Mouse (Mus musculus) spleen, embryonic (tissue): ENCODE results near the gene Ift46.

Source experiments
- CTCF ChIA-PET: fragments of 350-600 bp; sonication (Branson Sonifier 250); formaldehyde crosslinking; loops from one replicate; lab custom pipeline; 2022; lab: Charles Lee

The Ift46 gene

DNA sequence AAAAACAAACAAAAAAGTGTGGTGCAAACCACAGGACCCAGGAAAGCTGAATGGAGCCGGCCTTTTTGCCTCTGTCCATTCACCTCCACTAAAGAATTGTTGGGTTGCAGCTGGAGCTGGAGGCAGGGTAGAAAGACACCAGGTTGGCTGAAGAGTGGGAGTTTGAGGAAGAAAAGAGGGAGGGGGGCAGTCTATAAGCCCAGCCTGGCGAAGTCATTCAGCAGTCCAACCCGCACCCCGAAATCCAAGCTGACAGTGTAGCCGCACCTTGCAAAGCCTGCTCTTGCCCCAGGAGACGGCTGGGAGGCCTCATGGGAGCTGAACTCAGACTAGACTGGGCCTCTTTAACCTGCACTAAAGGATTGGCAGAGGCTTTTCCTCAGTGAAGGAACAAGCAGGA, 31.8 kb upstream of the Ift46 start:
- CTCF ChIA-PET, result interaction anchor here (0.7 kb wide), 1 partner anchor 70 kb away, joined by 6 read pairs; no protein-coding TSS in a partner anchor

DNA sequence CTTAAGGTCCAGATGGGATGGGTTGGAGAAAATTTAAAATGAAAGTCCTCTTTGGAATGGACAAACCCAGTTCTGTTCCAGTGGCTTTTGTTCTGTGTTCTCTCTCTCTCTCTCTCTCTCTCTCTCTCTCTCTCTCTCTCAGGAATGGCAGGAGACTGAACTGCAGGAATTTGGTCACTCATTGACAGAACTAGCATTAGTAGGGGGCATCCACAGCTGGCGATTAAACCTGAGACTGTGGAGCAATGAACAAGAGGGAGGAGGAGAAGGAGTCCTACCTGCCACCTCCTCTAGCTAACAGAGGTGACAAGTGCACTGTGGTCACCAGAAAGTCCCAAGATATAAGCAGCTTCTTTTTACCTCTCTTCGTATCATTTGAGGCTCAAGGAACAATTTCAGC, 31.4 kb upstream of the Ift46 start:
- CTCF ChIA-PET, result interaction anchor here (0.7 kb wide), 1 partner anchor 70 kb away, joined by 6 read pairs; no protein-coding TSS in a partner anchor

DNA sequence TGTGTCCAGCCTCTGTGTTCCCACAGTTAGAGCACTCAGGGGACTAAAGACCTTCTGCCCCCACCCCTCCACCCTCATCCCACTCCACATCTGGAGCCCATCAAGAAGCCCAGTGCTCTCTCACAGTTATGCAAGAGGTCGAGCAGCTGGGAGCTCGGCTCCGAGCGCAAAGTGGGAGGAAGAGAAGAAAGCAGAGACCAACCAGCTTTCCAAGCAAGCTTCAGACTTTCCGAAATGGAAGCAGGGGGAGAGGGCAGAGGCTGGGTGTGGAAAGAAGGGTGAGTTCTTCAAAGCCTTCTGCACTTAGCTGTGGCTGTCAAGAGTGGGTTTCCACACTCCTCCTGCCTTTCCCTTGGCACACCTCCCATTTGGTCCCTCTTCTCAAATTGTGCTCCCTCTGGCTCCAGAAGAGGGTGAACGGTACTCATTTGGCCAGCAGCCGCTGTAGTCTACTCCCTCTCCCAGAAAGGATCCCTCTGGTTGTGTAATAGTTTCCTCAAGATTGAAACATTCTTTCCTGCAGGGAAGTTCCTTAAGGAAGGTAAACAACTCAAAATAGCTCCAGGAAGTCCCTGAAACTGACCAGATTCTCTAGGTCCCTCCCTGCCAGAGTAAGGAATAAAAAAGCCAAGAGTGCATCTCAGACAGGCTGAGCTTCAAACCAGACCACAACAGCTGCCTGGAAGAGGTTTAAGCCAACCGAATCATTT, 30.3 kb upstream of the Ift46 start:
- CTCF ChIA-PET, result no interaction called here

DNA sequence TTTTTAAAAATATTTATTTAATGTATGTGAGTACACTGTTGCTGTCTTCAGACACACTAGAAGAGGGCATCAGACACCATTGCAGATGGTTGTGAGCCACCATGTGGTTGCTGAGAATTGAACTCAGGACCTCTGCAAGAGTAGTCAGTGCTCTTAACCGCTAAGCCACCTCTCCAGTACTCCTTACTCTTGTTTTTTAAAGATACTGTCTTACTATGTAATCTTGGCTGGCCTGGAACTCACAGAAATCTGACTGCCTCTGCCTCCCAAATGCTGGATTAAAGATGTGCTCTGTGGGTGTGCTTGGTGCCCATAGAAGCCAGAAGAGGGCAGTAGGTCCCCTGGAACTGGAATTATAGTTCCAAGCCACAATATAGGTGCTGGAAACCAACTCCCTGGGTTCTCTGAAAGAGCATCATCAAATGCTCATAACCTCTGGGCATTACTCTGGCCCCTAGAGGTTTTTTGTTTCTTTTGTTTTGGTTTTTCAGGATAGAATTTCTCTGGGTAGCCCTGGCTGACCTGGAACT, 27.0 kb upstream of the Ift46 start:
- CTCF ChIA-PET, result no interaction called here

DNA sequence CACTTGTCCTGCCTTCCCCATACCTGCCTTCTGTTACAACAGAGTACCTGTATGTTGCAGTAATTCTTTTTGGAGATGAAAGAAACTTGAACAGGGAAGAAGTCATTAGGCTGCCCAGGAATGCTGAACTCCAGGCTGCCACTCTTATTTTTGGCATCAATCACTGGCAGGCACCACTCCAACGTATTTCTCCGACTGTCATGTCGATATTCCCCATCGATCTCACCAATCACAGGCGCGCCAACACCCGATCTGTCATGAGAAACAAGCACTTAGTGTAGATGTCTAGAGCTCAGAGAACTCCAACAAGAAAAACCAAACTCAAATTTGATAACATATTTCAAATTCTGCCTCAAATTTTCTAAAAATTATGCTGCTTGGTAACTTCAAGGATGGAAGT, 22.3 kb upstream of the Ift46 start:
- CTCF ChIA-PET, result no interaction called here

DNA sequence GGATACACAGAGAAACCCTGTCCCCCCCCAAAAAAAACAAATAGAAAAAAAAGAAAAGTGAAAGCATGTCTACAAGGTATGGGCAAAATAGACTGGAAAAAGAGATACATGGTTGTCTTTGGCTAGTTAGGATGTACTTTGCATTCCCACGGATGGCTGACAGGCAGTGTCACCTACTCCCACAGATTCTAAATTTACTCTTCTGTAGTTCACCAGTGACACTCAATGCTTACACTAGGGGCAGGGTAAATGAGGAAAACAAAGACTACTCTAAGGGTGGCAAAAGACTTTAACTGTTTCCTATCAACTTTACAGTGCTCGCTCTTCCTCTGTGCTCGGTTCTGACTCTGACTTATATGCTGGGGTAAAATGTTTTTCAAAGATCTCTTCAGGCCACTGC, 21.0 kb upstream of the Ift46 start:
- CTCF ChIA-PET, result no interaction called here

DNA sequence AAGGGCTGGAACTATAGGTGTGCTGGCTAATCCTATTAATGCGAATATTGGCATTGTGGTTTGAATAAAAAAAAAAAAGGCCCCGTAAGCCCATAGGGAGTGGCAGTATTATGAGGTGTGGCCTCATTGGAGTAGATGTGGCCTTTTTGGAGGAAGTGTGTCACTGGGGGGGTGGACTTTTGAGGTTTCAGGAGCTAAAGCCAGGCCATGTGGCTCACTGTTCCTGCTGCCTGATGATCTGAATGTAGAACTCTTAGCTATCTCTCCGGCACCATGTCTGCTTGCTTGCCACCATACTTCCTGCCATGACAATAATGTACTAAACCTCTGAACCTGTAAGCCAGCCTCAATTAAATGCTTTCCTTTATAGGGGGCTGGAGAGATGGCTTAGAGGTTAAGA, 20.4 kb upstream of the Ift46 start:
- CTCF ChIA-PET, result interaction anchor here (0.7 kb wide), 1 partner anchor 623 kb away, joined by 4 read pairs; no protein-coding TSS in a partner anchor

DNA sequence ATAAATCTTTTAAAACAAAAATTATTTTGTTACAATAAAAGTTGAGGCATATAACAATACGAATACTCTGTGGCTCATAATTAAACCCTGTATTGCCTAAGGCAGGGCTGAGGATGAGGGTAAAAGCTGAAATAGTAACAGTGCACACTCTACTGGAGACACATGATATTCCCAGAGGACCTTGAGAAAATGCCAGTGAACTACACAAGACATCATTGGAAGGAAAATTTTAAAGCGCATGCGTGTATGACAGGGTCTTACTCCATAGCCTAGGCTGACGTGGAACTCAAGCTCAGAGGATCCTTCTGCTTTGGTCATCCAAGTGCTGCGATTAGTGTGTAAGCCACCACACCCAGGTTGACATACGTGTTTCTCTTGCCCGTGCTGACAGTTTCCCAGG, 19.2 kb upstream of the Ift46 start:
- CTCF ChIA-PET, result no interaction called here

DNA sequence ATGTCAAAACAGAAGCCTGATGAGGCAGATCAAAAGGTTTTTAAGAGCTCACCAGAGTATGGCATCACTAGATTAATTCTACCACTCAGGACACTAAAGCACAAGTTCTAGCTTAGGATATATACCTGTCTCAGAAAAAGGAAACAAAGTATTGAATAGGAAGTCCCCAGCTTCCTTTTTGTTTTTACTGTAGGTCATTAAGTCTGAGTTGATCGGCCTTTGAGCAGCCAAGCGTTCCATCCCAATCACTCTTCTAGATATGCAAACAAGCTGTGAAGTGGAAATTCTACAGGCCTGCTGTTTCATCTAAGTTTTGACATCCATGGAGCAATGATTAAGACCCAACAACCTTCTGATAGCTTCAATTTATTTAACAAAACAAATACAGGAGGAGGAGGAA, 6.8 kb upstream of the Ift46 start:
- CTCF ChIA-PET, result interaction anchor here (1.2 kb wide), 1 partner anchor 37 kb away, joined by 3 read pairs; no protein-coding TSS in a partner anchor

DNA sequence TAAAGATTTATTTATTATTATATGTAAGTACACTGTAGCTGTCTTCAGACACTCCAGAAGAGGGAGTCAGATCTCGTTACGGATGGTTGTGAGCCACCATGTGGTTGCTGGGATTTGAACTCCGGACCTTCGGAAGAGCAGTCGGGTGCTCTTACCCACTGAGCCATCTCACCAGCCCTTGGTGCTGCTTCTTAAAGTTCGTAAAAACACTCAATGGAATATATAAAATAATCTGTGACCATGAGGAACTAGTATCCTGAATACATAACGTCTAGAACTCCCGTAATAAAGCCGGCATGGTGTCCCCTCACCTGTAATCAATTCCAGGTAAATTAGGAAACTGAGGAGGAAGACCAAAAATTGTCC, 304 bp downstream of the Ift46 start:
- CTCF ChIA-PET, result interaction anchor here (0.7 kb wide), 2 partner anchors 66 to 268 kb away, joined by 4 to 5 read pairs; no protein-coding TSS in a partner anchor

DNA sequence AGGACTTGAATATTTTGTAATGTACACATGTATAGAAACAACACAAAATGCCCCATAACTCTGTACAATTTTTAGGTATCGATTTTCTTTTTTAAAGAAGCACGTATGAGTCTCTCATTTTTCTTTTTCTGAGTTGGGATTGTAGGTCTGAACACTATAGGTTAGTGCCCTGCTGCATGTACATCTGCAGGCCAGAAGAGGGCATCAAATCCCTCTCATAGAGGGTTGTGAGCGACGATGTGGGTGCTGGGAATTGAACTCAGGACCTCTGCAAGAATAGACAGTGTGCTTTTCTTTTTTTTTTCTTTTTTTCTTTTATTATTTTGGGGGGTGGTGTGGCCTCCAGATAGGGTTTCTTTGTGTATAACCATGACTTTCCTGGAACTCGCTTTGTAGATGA, 3.7 kb downstream of the Ift46 start:
- CTCF ChIA-PET, result no interaction called here

DNA sequence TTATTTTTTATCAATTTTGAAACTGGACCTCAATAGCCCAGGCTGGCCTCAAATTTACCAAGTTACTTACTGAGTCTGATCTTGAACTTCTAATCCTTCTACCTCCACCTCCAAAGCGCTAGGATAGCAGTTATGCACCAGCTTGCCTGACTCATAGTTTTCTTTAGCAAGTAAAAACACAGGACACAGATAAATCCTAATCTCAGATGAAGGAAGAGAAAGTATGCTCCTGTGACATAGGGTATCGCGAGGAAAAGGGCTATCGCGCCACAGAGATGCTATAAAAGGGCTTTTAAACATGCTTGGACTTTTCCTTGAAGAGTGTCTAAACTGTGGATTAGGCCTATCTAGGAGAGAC, 4.7 kb downstream of the Ift46 start:
- CTCF ChIA-PET, result no interaction called here

DNA sequence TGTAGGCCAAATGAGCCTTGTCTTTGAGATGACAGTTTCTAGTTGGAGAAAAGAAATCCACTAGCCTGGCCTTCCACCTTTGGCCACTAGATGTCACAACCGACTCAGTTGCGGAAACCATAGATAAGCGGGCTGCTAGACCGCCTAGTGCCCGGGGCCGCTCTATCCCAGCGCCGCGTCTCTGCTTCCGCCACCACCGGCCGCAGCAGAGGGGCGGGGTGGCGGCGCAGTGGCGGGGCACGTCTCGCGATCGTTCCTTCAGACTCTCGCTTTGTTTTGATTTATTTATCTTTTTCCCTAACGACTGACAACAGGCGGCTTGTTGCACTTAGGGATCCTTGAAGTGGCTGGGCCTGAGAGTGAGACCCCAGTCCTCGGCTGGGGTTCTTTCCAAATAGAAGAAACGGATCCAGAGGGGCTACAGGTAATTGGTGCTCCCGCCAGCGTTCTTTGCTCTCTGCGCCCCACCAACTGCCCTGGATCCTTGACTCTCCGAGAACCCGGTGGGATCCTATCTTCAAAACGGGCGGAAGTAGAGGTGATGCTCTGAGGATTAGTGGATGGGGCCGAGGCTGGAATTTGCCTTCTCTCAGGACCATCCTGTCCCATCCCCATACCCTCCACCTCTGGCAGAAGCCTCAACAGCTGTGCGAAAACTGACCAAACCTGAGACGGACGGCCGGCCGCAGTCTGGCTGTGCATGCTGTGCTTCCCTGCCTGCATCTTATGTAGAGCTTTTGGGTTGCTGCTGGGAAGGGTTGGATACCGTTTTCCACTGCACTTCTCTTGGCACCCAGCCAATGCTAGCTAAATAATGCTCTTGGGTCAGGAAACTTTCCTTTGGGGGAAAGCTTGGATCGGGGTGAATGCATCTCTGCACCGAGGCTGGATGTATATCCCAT, 5.3 kb downstream of the Ift46 start:
- CTCF ChIA-PET, result no interaction called here

DNA sequence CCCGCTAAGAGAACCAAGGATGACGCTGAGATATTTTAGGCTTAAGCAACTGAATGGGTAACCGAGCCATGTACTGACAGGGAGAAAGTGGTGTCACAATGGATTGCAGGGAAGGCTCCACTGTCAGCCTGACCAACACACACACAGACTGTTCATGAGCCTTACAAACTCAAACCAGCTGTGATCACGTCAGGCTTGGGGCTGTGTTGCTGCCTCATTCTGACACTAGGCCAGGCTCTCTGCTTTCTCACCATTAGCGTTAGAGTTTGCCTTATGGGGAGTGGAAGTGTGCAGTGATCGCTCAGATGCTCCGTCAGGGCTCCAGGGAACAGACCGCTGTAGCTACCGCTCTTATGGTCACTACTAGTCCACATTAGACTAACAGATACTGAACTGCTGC, 25.1 kb downstream of the Ift46 start:
- CTCF ChIA-PET, result no interaction called here

DNA sequence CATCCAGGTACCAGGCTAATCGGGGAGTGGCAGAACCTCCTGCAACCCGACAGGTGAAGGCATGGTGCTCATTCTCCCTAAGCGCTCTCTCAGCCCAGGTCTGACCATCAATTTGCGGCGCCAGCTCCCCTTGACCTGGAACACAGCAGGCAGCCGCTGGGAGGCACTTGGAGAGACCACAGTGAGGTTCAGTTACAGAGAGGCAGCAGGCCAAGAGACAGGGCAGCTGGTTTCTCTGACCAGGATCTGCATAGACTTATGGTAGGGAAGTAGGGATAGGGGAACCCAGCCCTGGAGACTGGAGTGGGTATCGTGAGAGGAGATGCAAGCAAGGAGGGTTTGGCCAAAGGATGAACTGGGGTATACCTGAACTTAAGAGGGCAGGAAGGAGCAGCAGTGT, 30.6 kb downstream of the Ift46 start:
- CTCF ChIA-PET, result interaction anchor here (1.0 kb wide), 1 partner anchor 37 kb away, joined by 3 read pairs; no protein-coding TSS in a partner anchor

DNA sequence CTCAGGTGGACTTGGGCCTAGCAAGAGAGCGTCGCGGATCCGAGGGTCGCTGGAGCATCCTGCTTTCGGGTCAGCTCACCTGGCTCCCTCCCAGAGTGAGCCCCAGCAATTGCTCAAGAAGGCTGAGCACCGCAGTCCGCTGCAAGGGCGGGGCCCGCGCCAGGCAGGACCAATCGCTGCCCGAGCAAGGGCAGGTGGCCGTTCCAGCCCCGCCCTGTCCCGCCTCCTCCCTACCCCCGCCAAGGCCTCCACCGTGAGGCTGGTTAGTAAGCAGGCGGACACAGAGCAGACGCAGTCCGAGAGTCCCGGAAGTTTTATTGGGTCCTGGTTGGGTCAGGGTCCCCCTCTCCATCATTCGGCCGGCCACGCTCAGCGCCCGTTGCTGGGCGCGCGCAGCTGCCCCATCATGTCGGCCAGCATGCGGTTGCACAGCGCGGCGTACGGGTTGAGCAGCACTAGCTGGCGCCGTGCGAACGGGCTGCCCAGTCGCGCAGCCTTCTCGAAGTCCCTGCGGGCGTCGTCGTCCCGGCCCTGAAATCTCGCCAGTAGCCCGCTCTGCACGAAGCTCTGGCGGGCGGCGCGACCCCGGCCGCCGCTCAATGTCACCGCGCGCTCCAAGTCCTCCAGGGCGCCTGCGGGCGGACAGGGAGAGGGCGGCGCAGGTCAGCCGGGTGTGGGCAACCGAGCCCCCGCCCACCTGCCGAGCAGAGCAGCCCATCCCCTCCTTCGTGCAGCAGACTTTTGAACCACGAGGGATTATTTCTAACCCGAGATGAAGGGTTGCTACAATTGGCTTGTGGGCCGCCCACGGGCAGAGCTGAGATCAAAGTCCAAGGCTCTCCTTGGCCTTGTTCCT, 31.6 kb downstream of the Ift46 start, which contains the start of gene Tmem25:
Gene Tmem25, minus strand, starts transcription at position 206 of the 856 bp plus-strand sequence.
- CTCF ChIA-PET, result no interaction called here

DNA sequence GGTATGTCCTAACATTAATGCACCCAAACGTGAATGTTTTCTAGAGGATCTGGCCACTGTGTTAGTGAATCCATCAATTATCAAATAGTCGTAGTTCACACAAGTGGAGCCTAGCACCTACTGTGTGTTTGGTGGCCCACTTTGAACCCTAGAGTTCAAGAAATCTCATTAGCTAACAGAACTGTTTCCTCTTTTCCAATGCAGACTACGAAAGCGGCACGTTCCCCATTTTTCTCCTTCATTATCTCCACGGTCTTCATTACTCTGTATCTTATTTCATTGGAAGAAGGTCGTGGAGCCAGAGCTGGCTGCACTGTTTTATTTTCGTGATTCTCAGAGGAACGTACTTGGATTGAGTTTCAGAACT, 32.2 kb downstream of the Ift46 start:
- CTCF ChIA-PET, result no interaction called here

DNA sequence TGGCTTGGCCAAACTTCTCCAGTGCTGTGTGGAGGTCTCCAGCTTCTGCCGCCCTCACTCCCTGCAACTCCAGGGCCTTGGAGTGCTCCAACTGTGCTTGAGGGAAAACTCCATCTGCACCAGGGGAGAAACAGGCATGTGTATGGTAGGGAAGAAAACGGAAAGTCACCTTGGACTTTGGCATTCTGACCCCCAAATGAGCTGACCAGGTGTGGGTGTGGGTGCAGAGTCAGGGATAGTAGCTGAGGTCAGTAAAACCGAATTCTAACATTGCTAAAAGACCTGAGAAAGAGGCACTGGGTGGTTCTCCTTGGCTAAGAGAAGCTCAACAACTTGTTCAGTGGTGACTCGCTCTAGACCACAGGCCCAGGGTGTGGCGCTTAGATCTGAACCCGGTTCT, 34.0 kb downstream of the Ift46 start:
- CTCF ChIA-PET, result no interaction called here

DNA sequence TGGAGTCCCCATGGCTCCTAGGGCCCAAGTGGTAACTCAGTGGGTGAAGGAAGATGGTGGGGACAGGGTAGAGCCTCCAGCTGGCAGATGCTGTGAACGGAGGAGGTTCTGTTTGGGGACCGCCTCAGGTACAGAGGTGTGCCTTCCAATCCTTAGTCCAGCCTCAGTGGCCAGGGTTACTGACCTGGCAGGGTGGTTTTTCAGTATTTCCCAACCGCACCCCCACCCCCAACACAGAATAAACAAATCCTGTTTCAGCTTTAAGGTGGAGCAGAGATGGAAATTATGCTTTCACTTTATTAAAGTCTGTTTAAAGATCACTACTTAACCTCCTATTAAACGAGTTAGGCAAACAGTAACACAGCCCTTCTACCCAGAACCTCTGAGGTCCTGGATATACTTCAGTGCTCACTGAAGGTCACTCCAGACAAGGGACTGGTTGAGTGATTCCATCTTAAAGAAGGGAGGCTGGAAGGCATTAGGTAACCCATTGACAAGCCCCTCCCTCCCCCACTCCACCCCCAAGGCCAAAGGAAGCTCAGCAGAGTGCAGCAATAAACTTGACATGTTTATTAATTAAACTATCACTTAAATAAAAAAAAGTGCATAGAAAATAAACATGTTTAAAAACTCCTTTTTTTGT, 35.2 kb downstream of the Ift46 start, which contains the start of gene Ttc36:
Gene Ttc36, minus strand, starts transcription at position 265 of the 643 bp plus-strand sequence.
- CTCF ChIA-PET, result no interaction called here

DNA sequence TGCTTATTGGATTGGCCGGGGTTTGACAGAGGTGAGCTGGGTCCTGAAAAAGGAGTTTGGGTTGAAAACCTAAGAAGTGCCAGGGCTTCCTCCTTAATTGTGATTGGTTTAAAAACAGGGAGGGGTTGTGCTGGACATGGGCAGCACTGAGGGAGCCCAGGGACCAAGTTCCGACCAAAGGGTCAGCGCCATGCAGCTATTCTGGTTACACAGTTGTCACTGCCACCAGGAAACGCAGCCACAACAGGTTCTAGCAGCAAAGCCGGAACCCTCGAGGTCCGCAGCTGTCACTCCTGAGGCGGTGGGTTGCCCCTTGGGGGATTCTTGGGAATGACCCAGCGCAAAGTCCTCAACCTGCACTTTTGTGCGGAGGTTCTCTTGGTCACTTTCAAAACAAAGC, 37.0 kb downstream of the Ift46 start:
- CTCF ChIA-PET, result no interaction called here

DNA sequence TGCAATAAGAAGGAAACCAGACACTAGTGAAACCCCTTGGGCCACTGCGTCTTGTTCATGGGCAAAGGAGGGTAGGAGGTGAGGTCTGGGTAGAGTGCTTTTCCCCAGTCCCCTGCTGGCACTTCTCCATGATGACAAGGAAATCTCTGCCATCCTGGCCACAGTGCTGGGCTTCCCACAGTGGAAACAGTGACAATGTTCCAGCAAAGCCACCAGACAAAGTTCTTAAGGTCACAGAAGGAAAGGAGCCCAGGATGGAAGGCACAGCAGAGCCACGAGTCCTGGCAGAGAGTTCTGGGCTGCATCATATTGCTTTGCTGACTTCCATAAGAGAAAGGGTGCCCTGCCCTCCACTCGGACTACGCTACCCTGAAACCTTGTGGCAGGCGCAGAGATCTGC, 37.8 kb downstream of the Ift46 start:
- CTCF ChIA-PET, result no interaction called here
